In genomic region chr1:59812782-59813181, GRCm38 (mm10) we compare ENCODE assay signal across 21 mouse cellular contexts. TPM values are rescaled to one million over a fixed set of nuclear protein-coding genes. Genes with fewer than 3 reads are reported as not detected.
DNase-seq lines count a peak whose midpoint lies in the region; ATAC-seq and TF ChIP-seq lines count a peak whose summit lies in the region.
"Had no signal": no experiment of that assay in that cellular context is flagged by ENCODE, and none has a peak within 500 bp of the region (broad histone marks: within the 10 kb centered on the region; RNA-seq: fewer than 3 reads in every experiment).

No protein-coding gene starts in this region.

- no peak for ATAC-seq in lung, embryonic 14.5 days (ENCODE audit: insufficient read depth)
- no peak for ATAC-seq in erythroblast, adult 5-6 weeks (replicated peaks; ENCODE audit: low FRiP score, poor library complexity, severe bottlenecking)
- ATAC-seq: forebrain, postnatal 0 days; hindbrain, postnatal 0 days had no signal

- H3K9me3 ChIP-seq in lung, embryonic 14.5 days (ENCODE audit: low read depth, low read length): no peaks in the 10 kb centered on the region
- no peaks in the 10 kb centered on the region for H3K9me3 ChIP-seq in ES-E14 (ENCODE audit: control insufficient read depth, insufficient read depth, low read depth, low read length)
- H3K9me3 ChIP-seq: embryonic facial prominence, embryonic 12.5 days; forebrain, embryonic 12.5 days; heart, embryonic 15.5 days; hindbrain, embryonic 13.5 days had no signal

- 80% methylated on average over 4 of the region's 4 CpGs for WGBS in heart, adult 2 months
- WGBS in lung, embryonic 14.5 days: 65% methylated on average over 4 of the region's 4 CpGs

- no peak for DNase-seq in heart, adult 2 months
- no peak for DNase-seq in heart, adult 9 months (ENCODE audit: low spot score in 2 of 2)
- DNase-seq in lung, embryonic 14.5 days: no peak
- no peak for DNase-seq in lung, postnatal 4 days
- no peak for DNase-seq in ES-E14 (ENCODE audit: low read depth, low spot score)
- DNase-seq in left cerebral cortex, adult 8-10 months (ENCODE audit: low spot score in 2 of 2): no peak
- DNase-seq: adrenal gland, postnatal 14 days; cerebellum, adult 11-12 months; cerebellum, adult 9-10 months; cerebellum, postnatal 25 days; forebrain, postnatal 0 days; gastrocnemius, postnatal 36 days; heart, adult 11 months; heart, postnatal 14 days had no signal

- TF ChIP-seq EP300 in heart, adult 2 months (IDR thresholded peaks at IDR 0.05; ENCODE audit: insufficient read depth, low read depth, low read length): no peak

- H3K27ac ChIP-seq in heart, adult 2 months: no peak overlapping the region
- no peak overlapping the region for H3K27ac ChIP-seq in lung, embryonic 14.5 days (ENCODE audit: low read depth)
- H3K27ac ChIP-seq in ES-E14 (ENCODE audit: insufficient read depth, low read depth, low read length, poor library complexity, severe bottlenecking): no peak overlapping the region
- H3K27ac ChIP-seq: embryonic facial prominence, embryonic 12.5 days; forebrain, embryonic 12.5 days; heart, embryonic 15.5 days; hindbrain, embryonic 13.5 days; hindbrain, postnatal 0 days had no signal

- H3K9ac ChIP-seq in heart, adult 2 months (ENCODE audit: low read depth, low read length): no peak overlapping the region
- H3K9ac ChIP-seq in lung, embryonic 14.5 days: no peak overlapping the region
- no peak overlapping the region for H3K9ac ChIP-seq in ES-E14 (ENCODE audit: insufficient read depth, low read depth, low read length, poor library complexity, severe bottlenecking)
- H3K9ac ChIP-seq: embryonic facial prominence, embryonic 12.5 days; forebrain, embryonic 12.5 days; forebrain, postnatal 0 days; heart, embryonic 15.5 days; hindbrain, embryonic 13.5 days had no signal

- intact Hi-C loops in heart, adult 2 months (cut with DNase I): loop anchor here (2.0 kb wide), 1 partner anchor 14 kb away; no protein-coding TSS in a partner anchor

- no peak overlapping the region for H3K4me2 ChIP-seq in lung, embryonic 14.5 days
- H3K4me2 ChIP-seq: embryonic facial prominence, embryonic 12.5 days; forebrain, embryonic 12.5 days; heart, embryonic 11.5 days; heart, embryonic 15.5 days; hindbrain, embryonic 13.5 days had no signal

- H3K4me1 ChIP-seq in heart, adult 2 months (ENCODE audit: control insufficient read depth, insufficient read depth, low read length): no peaks in the 10 kb centered on the region
- H3K4me1 ChIP-seq in lung, embryonic 14.5 days (ENCODE audit: insufficient read depth): no peaks in the 10 kb centered on the region
- no peaks in the 10 kb centered on the region for H3K4me1 ChIP-seq in ES-E14 (ENCODE audit: control insufficient read depth in 2 of 2, insufficient read depth in 2 of 2, low read length in 2 of 2, poor library complexity in 1 of 2)
- H3K4me1 ChIP-seq: embryonic facial prominence, embryonic 12.5 days; forebrain, embryonic 12.5 days; heart, embryonic 15.5 days; hindbrain, embryonic 13.5 days had no signal

- no peaks in the 10 kb centered on the region for H3K27me3 ChIP-seq in heart, adult 2 months (ENCODE audit: control insufficient read depth, insufficient read depth, low read length)
- no peaks in the 10 kb centered on the region for H3K27me3 ChIP-seq in lung, embryonic 14.5 days (ENCODE audit: insufficient read depth, low read length)
- H3K27me3 ChIP-seq: embryonic facial prominence, embryonic 12.5 days; forebrain, embryonic 12.5 days; heart, embryonic 15.5 days; hindbrain, embryonic 13.5 days had no signal

- in situ Hi-C loops in ES-E14 (cut with MboI; ENCODE audit: low sequenced_read_pairs in 2 of 2, unreplicated experiment in 2 of 2): no loop called here

- TF ChIP-seq POLR2A in heart, adult 2 months (IDR thresholded peaks at IDR 0.05; ENCODE audit: insufficient read depth, low read depth, low read length): no peak

- no peak overlapping the region for H3K4me3 ChIP-seq in heart, adult 2 months
- H3K4me3 ChIP-seq in lung, embryonic 14.5 days (ENCODE audit: low read depth, low read length): no peak overlapping the region
- no peak overlapping the region for H3K4me3 ChIP-seq in ES-E14 (ENCODE audit: insufficient read depth in 1 of 2, low read depth in 1 of 2, low read length in 2 of 2, poor library complexity in 1 of 2, severe bottlenecking in 1 of 2)
- H3K4me3 ChIP-seq: embryonic facial prominence, embryonic 12.5 days; forebrain, embryonic 12.5 days; heart, embryonic 15.5 days; hindbrain, embryonic 13.5 days had no signal

- H3K36me3 ChIP-seq in heart, adult 2 months (ENCODE audit: control insufficient read depth, insufficient read depth, low read length): peaks cover 8% of the 10 kb centered on the region
- peaks cover 32% of the 10 kb centered on the region for H3K36me3 ChIP-seq in lung, embryonic 14.5 days (ENCODE audit: insufficient read depth)
- peaks cover 3% of the 10 kb centered on the region; the same call in 1 of the 2 replicates for H3K36me3 ChIP-seq in ES-E14 (ENCODE audit: control insufficient read depth, insufficient read depth, low read length, poor library complexity, severe bottlenecking)

- TF ChIP-seq CTCF in heart, adult 2 months (IDR thresholded peaks at IDR 0.05): peak; percentile 42
- TF ChIP-seq CTCF in lung, embryonic 14.5 days (IDR thresholded peaks at IDR 0.05; ENCODE audit: low read depth): peak; percentile 12; the same call in 1 of the 2 replicates

- no peaks in the 10 kb centered on the region; the same call in 1 of the 2 replicates for H3K79me2 ChIP-seq in heart, adult 2 months (replicated peaks; ENCODE audit: control insufficient read depth, insufficient read depth, low read length)

TF ChIP-seq in ES-E14, 5 proteins besides CTCF, POLR2A, EP300 and RAD21:
- TF ChIP-seq ZNF384 (IDR thresholded peaks at IDR 0.05; ENCODE audit: low read depth, low read length): peak; percentile 42; the same call in 1 of the 2 replicates
- TF ChIP-seq CHD2 (IDR thresholded peaks at IDR 0.05; ENCODE audit: low read depth, low read length): no peak
- no peak for TF ChIP-seq HCFC1 (IDR thresholded peaks at IDR 0.05; ENCODE audit: borderline replicate concordance, insufficient read depth, low read length)
- no peak for TF ChIP-seq MAFK (IDR thresholded peaks at IDR 0.05; ENCODE audit: insufficient read depth, low read depth, low read length)
- TF ChIP-seq ZC3H11A (IDR thresholded peaks at IDR 0.05; ENCODE audit: borderline replicate concordance, low read depth, low read length): no peak

RNA-seq across cellular contexts. Expression of gene Bmpr2, which starts 49.6 kb away (rescaled TPM):
- 10 to 100 TPM; 40.4 to 45.4 TPM for total RNA-seq in heart, adult 2 months (2021)
- polyA plus RNA-seq in heart, adult 2 months (2012; rRNA removed): 8.2 and 20.4 TPM in 2 replicates
- 14.4 and 14.7 TPM in 2 replicates for polyA plus RNA-seq in lung, embryonic 14.5 days (2014; fragmentation: Nextera tagmentation; extraction: Ambion mirVana)
- total RNA-seq in ES-E14 (2012; rRNA removed): 11.9 and 17.0 TPM in 2 replicates
- 10 to 100 TPM; 82.8 to 99.5 (median 90.6) TPM for total RNA-seq in left cerebral cortex, adult 8-10 months (2022)
- total RNA-seq in erythroblast, adult 5-6 weeks (2015; ENCODE audit: low replicate concordance): 5.4 and 7.9 TPM in 2 replicates
- 2.0 and 8.4 TPM in 2 replicates for total RNA-seq in erythroblast, adult 5-6 weeks (2017; ENCODE audit: low replicate concordance)
